Mouse (Mus musculus) kidney, adult 8-10 months (tissue): Measurements from ENCODE around the gene Mansc4.
A peak's percentile ranks its signal among the peaks of the same experiment; 100 is the strongest.

Source experiments
- DNase-seq, 2 experiments: peaks; one replicate each; pipeline ENCODE4 v3.0.0; 2022

Gene Mansc4

DNA sequence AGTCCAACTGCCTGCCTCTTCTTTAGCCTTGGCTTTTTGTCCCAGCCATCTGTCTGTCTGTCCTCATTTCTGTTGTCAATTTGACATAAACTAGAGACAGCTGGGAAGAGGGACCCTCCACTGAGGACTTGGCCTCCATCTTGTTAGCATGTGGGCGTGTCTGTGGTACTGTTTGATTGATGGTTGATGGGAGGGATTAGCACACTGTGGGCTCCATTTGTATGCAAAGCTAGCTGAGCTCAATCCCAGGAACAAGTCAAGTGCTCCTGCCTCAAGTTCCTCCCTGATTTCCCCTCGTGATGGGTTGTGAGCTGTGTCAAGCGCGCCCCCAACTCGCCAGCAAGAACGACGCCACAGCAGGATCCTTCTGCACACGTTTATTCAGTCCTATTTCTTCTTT lies 10.0 kb downstream of the Mansc4 start:
- DNase-seq = no peak

DNA sequence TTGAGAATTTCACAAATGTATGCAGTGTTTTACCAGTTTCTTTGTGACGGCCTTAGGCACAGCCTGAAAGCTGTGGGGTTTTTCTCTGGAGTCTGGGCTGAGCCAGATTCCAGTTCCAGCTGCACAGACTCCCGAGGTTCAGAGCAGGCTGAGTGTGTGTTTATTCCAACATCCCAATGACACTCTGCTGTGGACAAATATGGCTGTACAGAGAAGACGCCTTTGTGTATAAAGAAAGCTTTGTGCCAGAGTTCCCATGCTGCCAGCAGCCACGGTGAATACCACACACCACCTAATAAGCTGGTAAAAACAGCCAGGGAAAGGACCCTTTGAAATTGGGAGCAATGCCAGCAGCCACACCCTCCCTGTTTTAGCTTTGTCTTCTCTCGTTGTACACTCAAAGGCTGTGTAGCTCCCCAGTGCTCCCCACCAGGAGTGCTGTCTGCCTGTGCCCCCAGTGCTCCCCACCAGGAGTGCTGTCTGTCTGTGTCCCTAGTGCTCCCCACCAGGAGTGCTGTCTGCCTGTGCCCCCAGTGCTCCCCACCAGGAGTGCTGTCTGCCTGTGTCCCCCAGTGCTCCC lies 10.9 kb downstream of the Mansc4 start:
- DNase-seq = no peak

DNA sequence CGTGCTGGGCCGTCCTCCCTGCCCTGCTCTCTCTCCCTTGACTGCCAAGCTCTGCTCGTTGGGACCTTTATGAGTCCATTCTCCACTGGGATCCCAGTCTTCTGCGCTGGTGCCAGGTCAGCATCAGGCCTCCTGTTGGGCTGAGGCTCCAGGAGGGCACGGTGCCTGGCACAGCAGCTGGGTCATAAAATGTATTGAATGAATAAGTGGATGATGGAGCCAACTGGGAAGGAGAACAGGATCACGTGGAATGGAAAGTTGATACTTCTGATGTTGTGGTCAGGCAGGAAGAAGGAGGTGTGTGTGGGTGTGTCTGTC lies 21.9 kb downstream of the Mansc4 start:
- DNase-seq = peak; percentile 59 to 68

DNA sequence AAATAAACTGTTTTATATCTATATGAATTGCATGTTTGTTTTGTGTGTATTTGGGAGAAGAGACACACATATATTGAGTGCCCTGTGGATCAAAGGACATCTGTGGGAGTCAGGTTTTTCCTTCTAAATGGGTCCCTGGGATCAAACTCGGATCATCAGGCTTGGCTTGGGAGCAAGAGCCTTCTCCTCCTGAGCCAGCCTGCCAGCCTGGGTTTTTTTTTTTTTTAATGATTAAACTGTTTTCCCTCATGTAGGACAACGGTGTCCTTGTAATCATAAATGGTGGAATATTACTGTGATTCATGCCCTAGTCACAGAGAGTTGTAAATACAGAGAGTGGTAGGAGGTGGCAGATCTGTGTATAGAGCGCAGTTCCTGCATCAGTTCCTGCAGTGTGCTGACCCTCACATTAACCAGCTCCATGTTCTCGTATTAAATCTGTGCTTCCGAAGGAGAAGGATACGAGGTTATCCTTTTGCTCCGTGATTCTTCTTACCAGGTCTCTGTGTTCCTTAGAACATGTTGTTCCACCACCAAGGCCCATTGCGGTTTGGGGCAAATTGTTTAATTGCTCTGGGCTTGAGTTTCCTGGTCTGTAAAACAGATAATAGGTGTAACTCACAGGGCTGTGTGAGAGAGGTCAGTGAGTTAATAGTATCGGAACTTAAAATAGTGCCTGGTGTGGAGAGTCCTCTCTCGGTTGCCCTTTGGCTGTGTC lies 22.4 kb downstream of the Mansc4 start:
- DNase-seq = peak; percentile 33 to 39

DNA sequence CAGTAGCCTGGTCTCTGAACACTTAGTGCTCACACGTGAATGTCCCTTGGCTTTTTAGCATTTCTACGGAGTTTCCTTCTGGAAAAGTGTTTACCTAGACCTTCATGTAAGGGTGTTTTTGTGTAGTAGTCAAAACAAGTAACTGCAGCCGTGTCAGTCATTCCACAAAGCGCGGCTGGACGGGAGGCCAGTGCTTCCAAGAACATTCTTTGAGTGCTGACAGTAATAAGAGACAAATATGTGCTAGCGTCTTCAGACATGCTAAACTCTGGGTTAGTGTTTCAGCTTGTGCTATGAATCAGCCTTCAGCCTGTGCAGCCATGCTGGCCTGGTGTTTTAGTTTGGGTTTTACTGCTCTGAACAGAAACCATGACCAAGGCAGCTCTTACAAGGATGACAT lies 24.1 kb downstream of the Mansc4 start:
- no peak for DNase-seq

DNA sequence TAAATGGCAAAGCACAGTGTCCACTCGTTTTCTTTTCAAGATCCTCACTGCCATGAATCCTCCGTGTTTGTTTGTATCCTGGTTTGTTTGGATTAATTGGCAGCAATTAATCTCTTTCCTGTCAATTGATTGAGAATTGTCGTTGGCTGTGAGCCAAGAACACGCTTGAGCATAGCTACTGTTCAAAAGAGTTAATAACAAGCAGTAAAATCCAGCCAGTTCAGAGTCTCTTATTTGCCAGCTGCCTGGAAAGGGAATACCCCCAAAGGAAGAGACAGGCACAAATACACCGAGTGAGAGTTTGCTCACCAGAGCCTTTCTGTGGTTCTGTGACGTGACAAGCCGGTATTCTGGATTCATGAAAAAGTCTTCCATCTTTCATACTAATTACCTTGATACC lies 24.8 kb downstream of the Mansc4 start:
- DNase-seq = no peak

DNA sequence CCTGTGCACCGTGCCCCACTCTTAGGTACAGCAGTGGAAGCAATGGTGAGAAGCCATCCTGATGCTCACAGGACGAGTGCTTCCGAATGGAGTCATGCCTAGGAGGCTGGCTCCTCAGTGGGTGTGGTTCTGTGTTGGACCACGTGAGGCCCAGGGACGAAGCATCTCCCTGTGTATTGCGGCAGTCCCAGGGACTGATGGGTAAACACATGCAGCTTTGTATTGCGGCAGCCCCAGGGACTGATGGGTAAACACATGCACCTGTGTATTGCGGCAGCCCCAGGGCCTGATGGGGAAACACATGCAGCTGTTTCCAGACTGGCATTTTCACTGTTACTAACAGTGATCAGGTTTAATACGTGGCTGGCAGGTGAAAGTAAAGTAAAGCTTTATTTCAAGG lies 25.2 kb downstream of the Mansc4 start:
- no peak for DNase-seq

DNA sequence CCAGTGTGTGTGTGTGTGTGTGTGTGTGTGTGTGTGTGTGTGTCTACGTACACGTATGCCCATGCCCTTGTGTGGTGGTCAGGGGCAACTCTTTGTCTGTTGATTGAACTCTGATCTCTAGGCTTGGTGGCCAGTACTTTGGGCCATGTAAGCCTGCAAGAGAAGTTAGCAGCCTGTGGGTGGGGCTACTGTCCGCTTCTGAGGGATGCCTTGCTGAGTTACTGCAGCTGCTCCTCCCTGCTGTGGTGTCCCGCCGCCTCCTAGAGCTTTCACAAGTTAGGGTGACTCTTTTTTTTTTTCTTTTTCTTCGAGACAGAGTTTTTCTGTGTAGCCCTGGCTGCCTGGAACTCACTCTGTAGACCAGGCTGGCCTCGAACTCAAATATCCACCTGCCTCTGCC lies 27.5 kb downstream of the Mansc4 start:
- DNase-seq = no peak

DNA sequence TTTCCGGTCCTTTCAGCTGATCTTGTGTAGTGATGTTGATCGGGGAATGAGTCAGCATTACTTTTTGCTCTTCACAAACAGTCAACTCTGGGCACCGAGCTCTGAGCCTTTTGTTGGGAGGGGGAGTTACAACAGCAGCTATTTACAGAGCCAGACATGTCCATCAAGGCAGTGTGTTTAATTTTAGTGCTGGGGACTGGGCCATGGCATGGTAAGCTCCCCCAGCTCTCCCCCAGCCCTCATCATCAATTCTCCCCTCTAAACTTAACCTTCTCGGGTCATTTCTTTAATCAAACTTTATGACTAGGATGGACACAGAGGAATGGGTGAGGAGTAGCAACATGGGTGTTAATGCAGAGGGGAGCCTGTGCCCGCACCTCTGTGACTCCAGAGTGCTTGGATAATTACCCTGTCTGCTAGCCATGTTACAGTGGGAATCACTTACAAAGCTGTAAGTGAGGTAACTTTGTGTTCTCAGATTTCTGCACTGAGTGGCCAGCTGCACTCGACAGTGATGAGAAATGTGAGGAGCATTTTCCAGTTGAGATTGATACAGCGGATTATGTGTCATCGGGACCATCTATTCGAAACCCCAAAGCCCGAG lies 31.4 kb downstream of the Mansc4 start:
- no peak for DNase-seq

DNA sequence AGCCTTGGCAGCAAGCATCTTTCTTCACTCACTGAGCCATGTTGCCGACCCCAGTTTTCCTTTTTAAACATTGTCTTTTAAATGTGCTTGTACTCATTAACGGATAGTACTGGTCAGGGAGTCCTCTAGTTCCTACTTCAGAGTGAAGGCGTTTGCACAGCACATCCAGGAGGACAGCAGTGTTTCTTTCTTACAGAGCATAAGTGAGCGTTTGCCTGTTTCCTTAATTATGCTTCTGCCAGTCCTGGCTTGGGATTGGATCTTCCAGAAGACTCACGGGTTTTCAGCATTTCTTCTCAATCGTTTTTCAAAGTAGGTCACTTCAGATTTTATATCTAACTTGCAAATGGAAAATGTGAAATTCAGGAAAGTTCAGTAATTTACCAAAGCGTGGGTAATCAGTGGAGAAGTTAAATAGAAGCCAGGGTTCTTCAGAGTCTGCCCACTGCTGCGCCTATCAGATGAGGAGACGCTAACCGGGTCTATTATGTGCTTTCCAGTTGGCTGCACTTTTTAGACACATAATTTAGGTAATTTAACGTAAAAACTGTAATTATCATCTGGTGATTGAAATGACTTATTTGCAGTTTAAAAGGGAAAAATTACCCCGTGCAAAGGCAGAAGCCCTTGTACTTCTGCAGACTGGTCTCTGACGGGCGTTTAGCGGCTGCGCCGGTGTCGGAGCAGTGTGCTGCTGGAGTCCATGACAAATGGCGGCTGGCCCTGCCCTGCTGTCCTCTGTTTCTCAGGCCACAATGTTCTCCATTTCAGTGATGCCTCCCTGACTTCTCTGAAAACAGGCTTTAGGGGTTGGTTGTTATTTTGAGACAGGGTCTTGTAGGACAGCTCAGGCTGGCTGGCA lies 32.8 kb downstream of the Mansc4 start:
- peak; percentile 53 to 54 for DNase-seq

DNA sequence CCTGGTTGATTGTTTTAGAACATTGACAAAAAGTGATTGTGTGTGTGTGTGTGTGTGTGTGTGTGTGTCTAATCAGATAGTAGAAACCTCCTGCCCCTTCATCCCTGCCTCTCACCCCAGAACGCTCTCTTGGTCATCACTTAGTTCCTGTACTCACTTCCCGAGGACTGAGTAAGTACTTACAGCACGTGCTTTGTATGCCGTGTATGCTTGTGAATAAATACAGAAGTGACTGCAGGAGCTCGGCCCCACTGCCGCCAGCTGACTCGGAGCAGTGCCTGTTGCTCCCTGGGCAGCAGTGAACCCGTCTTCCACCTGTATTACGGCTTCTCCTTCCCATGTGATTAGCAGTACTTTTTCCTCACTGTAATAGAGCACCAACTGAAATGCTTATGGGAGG lies 34.4 kb downstream of the Mansc4 start:
- no peak for DNase-seq

DNA sequence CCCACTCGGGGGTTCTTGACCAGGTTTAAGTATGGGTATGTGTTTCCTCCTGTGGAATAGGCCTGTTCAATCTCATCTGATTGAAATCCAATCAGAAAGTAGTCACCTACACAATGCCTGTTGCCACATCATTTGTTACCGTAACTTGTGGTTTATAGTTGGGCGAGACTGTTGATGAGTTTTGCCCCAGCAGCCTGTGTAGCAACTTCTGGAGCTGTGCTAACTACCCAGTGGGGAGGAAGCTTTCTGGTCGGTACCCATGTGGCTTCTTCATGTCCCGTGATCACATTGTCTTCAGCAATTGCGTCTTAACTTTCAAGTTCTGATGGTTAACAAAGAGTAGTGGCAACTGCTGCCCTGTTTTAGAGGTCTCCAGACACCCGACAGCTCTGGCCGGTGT lies 35.2 kb downstream of the Mansc4 start:
- DNase-seq = no peak

DNA sequence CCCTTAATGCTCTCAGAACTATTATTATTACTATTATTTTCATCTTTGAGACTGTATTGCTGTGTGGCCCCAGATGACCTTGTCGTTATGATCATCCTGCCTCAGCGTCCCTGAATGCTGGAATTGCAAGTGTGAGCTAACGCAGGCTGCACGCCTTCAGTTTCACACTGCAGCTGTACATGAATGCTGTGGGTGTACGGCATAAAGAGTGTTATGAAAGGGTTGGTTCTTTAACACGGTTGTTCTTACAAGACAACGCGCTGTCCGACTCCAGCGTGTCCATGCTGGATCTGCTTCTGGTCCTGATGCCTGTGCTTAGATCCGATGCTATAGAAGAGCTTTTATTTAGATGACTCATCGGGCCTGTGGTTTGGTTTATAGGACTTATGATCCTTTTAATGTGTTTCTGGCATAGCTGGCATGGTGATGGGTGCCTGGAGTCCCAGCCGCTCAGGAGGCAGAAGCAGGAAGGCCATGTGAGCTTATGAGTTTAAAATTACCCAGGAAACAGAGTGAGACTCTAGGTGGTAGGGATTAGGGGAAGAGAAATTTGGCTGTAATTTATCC lies 37.5 kb downstream of the Mansc4 start:
- DNase-seq = no peak

DNA sequence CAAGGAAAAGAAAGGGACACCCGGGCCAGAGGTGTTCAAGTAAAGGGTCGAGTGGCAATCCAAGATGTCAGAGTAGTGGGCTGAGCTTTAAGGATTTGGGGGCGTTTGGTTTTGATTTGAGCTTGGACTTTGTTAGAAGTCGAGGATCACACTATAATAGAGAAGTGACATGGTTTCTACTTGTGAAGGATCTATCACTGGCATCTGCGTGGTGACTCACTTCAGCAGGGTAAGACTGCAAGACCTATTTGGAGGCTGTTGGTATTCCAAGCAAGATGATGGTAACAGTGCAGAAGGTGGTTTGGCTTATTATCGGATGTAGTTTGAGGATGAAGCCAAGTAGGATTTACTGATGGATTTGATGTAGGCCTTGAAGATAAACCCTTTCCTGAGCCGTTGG lies 43.2 kb downstream of the Mansc4 start:
- DNase-seq = no peak

DNA sequence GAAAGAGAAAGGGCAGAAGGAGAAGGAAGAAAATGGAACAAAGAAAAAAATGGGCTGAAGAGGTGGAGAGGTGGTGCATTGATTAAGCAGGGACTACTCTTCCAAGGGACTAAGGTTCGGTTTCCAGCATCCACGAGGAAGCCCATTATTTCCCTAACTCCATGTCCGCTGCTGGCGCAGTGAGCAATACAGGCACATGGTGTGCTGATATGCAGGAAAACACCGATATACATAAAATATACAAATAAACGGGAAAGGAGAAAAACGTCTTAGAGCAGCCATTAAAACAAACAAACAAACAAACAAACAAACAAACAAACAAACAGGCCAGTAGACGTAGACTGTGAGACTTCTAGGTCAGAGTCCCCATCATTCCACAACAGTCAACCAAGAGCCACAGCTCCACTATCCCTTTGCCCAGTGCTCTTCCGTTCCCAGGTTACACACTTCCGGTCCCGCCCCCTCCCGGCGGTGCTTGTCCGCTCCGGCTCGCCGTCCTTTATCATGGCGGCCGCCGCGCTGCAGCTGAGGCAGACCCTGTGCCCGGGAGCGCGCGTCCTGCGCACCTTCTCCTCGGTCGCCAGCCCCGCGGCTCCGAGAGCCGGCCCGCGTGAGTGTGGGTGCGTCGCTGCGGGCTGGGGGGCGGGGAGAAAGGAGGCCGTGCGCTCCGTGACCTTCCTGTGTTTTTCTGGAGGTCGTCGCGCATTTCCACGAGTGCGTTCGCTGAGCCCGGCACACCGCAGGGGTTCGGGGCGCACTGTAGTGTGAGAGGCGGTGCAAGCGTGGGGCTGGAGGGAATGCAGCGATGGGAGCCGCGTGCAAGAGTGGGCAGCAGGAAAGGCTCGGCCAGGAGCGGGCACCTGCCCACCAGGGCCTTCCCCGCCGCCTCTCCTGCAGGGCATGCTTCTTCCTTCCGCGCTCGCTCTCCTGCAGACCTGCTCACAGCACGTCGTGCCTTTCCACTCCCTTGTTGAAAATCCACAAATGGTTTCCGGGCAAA lies 44.2 kb downstream of the Mansc4 start, which contains the start of gene Mrps35:
Mrps35 (plus strand) TSS at position 474 of the 1,000 bp plus-strand sequence.
- peak; percentile 86 to 91 for DNase-seq

DNA sequence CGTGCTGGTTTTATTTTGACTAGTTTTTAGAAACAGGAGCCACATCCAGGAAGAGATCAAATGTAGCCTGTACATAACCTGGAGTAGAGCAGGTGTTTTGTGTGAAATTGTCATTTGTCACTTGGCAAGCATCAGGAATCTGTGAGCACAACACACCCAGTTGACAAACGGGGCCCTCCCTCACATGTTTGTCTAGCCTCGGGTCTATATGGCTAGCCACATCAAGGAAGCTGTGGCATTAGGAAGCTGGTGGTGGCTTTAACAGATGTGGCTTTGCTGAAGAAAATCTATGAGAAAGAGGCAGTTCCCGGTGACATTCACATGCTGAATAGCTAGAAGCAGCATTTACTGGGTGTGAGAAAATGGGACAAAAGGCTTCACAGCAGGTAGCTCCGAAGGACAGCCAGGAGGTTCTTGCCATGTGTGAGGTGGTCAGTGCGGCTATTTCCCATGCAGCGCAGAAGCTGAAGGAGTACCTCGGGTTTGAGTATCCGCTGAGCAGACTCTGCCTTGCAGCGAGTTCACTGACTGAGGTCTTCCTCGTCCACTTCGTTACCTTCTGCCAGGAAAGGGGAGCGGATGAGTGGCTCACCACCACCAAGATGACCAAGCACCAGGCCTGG lies 54.4 kb downstream of the Mansc4 start, which contains the start of gene Rep15:
Rep15 (plus strand) TSS at position 282 of the 623 bp plus-strand sequence.
- DNase-seq = no peak

DNA sequence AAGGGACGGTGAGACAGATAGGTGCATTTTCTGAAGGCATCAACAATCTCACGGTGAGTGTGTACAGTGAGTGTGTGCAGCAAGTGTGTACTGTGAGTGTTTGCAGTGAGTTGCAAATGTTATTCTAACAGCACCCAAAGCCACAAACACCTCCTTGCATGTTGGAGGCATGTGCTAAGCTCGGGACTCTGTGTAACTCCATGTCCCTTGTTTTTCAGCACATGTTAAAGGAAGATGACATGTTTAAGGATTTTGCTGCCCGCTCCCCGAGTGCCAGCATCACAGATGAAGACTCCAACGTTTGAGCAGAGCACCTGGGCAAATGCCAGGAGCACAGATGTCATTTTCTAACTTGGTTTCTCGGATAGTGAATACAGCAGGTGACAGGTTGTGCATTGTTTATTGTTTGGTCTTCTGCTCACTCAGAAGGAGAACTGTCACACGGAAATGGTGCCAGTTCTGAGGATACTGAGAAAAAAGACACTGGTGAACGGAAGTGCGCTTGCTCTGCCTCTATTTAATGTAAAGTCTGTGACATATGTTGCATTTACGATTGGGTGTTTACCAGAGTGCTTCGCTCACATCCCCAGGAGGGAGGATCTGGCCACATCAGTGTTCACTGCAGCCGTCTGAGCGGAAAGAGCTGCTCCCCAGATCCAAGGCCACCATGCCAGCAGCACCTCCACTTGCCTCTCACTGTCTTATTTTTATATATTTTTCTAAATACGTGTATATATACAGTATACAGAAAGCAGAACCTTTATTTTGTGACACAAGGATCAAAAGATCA lies 56.5 kb downstream of the Mansc4 start:
- no peak for DNase-seq

DNA sequence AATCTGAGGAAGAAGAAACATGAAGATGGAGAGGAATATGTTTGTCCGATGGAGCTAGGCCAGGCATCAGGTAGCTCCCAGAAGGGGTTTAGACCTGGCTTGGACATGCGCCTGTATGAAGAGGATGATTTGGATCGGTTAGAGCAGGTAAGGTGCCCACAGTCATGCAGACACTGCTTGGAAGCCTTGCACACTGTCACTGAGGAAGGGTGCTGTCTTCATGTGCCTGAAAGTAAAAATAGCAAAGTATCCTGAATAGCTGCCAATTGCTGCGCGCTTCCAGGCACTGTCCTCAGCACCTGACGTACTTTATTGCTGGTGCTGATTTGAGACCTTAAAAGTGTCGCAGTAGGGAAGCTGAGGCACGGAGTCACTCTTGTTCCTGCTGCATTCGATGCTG lies 57.2 kb downstream of the Mansc4 start:
- DNase-seq = no peak

DNA sequence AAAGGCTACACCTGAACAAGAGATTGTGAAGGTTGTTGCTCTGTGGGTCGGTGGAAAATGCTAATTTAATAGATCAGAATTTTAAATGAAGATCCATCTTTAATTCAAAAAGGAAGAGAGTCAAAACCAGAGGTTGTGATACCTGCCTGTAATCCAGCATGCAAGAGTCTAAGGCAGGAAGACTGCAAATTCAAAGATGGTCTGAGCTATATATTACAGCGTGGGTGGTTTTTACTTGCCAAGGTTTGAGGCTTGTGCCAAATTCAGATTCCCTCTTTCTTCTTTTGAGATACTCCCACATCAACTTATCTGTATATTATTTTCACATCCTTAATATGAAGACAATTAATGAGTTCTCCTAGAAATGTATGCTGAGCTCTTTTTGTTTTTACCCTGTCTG lies 58.4 kb downstream of the Mansc4 start:
- DNase-seq = no peak
